Mouse (Mus musculus): ENCODE results near the gene Pecam1. TPM values are rescaled to one million over a fixed set of nuclear protein-coding genes. Genes with fewer than 3 reads are reported as not detected.
"Not testable (repeated sequence)": the region's sequence is repeated elsewhere in the genome, so short reads cannot be mapped to it uniquely, and the experiment has no call there.

Pecam1 gene
- total RNA-seq, 2 experiments from 2014 or later: 18.5 to 19.7 TPM

DNA sequence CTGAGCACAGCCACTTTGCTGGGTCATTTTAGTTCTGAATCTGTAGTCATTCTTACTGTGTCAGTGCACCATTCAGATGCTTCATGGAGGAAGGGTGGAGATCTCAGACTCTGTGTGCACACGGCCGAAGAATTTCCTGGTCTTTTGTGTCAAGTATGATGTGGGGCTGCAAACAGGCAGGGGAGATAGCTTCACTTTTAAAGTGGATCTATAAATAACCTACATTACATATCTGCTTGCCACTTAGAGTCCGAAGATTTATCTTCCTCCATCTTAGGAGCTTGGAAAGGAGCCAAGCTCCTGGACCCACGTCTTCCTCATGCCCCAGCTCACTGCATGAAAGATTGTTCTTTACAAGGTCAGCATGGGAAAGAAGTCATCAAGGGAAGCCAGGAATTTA lies 19.7 kb downstream of the Pecam1 start:
- DNase-seq (ENCODE audit: low spot score in 2 of 2): no peak

DNA sequence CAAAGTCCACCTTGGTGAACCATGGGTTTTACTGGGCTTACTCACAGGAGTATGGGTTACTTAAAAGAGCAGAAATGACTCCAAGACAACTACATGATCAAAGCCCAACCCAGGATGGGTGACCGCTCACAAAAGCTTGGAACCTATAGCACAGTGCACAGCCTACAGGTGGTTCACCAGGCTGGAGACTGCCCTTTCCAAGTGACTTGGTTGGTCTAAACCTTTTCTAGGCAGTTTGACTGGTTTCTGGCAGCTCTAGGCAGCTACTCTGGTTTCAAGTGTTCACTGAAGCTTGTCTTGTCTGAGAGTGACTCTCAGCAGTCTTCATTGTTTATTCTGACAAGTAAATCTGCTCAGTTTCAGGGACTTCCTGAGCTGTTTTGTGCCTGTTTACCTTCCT lies 20.8 kb downstream of the Pecam1 start:
- no peak for DNase-seq (ENCODE audit: low spot score in 2 of 2)

DNA sequence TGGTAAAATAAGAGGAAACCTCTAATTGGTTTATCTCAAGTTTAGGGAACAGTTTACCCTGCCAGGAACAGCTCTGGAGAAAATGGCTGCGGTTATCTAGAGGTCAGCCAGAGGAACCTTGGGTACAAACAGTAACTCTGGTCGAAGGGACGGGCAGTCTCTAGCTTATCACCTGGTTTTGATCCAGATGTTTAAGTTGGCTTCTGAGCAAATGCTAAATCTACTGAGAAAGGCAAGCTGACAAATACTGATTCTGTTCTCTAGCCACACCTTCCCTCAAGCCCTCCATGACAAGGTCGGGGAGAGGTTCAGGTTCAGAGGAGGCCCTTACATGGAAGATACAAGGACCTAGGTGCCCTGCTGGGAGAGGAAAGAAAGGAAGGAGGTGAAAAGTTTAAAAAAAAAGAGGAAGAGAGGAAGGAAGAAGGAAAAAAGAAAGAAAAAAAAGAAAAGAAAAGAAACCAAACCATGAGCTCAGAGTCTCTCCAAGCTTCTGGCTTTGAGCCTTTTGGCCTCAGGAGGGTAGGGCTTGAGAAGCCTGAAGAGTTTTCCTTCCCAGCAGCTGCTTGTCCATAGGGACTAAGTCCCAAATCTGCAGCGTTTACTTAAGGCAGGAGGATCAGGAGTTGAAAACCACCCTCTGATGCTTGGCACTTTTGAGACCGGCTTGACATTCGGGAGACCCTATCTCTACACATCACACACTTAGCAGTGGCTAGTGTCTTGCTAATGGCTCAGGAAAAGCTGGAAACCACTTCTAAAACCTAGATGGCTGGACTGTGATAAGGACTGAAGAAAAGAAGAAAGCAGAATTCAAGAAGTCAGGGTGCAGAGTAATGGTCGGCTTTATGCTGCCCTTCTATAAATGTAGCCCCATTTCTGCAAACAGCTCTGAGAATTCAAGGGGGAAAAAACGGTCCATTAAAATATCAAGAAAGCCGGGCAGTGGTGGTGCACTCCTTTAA lies 21.7 kb downstream of the Pecam1 start:
- no peak for DNase-seq (ENCODE audit: low spot score in 2 of 2)

DNA sequence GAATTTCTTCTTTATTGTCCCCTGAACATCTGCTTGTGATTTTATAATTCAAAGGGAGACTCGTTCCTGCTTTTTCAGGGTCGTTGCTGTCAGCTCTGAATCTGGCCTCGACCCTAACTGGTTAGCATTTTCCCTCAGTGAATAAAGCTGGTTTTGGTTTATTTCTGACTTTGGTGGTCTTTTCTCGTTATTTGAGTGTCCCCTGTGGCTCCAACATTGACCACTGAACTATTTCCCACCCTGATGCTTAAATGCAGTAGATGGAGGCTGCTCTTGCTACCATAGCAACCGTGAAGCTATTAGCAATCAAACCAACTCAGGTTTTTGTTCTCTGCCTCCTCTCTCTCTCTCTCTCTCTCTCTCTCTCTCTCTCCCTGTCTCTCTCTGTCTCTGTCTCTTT lies 22.5 kb downstream of the Pecam1 start:
- DNase-seq (ENCODE audit: low spot score in 2 of 2): no peak

DNA sequence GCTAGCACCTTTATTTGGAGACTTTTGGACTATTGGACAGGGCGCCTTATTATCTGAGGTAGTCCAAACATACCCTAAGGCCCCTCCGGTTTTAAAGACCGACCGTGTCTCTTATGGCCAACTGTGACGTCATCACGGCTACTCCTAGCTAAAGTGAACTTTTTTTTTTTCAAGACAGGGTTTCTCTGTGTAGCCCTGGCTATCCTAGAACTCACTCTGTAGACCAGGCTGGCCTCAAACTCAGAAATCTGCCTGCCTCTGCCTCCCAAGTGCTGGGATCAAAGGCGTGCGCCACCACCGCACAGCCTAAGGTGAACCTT lies 25.6 kb downstream of the Pecam1 start:
- DNase-seq (ENCODE audit: low spot score in 2 of 2): not testable (repeated sequence)

DNA sequence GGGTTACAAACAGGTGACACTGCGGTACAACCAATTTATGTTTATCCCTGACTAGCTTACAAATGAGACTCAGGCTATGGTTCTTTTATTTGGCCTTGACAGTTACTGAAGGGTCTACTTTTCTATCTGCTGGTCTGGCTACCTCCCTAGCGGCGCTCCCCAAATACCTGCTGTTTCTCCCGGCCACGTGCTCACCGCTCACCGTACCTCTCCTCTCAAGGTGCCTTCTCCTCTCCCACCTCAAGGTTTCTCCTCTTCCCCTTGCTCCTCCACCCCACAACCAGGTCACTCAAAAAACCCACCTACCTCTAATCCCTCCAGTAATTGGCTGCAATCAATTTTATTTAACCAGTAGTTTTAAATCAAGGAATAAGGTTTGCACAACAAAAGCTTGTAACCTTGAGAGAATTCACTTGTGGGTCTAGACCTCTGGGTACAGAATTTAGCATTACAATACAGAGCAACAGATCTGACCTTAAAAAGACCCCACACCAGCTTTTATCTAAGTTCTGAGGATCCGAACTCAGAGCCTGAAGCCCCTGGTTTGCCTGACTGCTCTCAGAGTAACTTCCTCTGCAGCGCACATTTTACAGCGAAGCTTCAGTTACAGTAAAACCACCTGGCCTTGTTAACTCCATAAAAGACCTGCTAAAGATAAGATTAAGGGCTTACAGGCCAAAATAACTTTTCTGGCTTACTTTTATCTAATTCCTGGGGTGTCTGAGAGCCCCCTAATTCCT lies 26.1 kb downstream of the Pecam1 start:
- DNase-seq (ENCODE audit: low spot score in 2 of 2): no peak

DNA sequence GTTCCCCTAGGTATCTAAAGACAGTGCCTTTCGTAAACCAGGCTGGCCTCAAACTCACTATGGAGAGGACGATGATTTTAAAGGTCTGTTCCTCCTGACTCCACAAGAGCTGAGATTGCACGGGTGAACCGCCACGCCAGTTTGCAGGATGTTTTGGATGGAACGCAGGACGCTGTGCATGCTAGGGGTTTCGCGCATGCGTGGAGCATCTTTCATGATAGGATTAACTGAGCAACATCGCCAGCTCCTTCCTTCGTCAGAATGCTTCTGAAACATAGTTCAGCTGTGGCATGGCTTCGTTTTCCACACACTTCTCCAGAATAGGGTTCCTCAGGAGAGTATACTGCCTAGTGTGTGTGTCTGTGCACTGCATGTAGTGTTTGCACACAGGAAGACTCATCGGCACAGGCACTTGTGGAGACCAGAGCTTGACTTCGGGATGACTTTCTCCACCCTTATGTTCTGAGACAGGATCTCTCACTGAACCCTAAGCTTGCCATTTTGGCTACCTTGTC lies 26.8 kb downstream of the Pecam1 start:
- DNase-seq (ENCODE audit: low spot score in 2 of 2): no peak

DNA sequence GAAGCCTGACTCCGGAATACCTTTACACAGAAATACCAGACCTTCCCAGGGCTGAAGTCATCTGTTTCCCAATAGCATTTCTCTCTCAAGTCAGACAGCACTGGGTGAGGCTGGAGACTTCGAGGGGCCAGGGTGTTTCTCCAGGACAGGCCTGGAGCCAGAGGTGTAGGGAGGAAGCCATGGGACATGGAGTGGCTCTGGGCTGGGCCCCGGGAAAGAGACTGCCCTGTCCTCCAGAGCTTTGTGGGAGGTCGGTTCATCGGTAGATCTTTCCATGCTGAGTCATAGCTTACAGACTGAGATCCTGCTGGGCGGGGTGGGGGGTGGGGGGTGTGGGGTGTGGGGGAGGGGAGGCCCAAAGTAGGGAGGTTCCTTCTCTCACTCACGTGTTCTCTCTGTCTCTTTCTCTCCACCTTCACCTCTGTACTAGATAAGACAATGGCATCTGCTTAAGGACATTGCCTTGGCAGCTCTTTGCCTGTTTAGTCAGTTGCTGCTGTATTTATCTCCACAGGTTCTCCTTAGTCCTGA lies 27.5 kb downstream of the Pecam1 start:
- DNase-seq (ENCODE audit: low spot score in 2 of 2): no peak

DNA sequence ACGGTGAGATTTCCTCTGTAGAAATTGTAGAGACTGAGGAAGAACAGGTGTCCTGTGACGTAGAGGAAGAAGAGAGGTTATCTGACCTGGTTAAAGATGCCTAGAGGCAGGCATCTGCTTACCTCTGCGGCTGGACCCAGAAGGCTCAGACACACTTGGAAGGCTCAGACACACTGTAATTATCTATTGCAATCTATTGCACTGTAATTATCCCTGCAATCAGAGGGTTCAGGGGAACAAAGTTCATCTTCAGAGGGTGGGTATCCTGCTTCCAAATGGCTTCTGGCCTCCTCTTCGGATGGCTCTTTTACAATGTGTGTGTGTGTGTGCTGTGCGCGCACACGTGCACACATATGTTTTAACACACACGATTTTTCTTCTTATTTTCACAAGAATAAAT lies 30.0 kb downstream of the Pecam1 start:
- no peak for DNase-seq (ENCODE audit: low spot score in 2 of 2)

DNA sequence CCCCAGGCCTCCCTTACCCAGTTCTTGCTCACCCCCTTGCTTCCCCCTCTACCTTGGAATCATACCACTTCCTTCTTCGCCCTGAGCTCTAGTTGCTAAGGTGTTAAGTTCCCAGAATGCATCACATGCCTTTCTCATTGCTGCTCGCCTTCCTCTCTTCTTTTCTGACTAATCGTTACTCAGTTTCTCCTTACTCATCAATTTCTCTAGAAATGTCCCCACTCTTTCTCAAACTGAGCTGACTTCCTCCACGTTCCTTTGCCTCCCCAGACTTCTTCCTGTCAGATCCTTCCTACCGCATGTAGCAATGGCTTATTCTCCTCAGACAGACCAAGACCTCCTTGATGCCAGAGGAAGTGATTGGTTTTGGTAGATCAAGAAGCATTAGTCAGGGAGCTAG lies 33.9 kb downstream of the Pecam1 start:
- no peak for DNase-seq (ENCODE audit: low spot score in 2 of 2)

DNA sequence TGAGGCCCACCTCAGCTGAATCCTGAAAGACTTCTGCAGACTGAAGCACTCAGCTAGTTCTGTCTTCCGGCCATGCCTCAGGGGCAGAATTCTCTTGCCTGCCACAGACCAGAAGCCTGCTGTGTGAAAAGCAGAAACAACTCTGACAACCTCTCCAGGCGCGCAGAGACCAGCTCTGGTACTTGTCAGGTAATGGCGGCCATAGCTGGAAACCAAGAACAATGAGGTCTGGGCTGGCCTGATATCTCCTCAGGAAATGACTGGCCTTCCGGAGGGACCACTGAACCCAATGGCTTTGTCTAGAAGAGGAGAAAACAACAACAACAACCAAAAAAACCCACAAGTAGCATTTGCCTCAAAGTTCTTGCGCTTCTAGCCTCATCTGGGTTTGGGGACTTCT lies 35.4 kb downstream of the Pecam1 start:
- no peak for DNase-seq (ENCODE audit: low spot score in 2 of 2)

DNA sequence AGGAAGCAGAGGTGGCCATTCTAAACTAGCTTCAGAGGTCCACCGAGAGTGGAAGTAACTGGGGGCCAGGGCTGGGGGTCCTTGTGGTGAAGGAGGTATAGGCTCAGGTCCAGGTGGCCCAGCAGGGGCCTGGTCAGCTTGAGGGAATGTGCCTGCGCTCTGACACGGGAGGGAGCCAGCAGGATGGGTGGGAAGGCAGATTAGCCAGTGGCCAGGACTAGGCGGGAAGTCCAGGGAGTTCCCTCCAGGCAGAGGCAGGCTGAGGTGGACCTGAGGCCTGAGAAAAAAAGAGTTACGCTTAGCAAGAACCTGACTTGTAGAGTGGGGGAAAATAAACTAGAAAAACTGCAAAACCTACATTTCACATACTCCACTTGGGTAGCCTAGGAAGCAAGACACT lies 39.6 kb downstream of the Pecam1 start:
- no peak for DNase-seq (ENCODE audit: low spot score in 2 of 2)

DNA sequence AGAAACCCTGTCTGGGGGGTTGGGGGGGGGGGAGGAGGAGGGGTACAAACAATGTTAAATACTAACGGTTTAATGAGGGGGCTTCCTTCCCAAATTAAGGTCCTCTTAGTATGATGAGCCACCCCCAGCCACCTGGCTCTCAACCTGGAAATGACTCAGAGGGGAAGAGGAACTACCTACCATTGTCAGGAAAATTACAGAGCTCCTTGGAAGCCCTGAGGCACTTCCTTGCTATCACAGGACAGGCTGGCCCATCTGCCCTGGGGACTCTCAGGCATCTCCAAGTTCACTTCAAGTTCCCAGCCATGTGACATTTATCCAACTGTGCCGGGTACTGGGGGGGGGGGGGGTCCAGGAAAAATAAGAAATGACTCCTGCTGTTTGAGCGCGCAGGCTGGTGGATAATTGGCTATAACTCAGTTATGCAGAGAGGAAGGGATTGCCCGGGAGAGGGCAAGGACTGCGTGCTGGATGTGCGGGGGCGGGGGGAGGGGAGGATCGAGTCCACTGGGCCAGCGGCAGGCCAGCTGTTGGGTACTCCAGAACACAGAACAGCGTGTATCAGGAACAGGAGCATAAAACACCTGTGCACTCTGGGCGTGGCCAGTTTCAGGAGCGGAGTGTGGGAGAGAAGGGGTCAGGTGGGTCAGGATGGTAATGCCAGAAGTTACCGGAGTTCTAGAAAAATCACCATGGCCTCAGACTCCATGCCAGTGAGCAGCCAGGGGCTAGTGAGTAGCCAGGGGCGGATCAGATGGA lies 41.0 kb downstream of the Pecam1 start:
- no peak for DNase-seq (ENCODE audit: low spot score in 2 of 2)

DNA sequence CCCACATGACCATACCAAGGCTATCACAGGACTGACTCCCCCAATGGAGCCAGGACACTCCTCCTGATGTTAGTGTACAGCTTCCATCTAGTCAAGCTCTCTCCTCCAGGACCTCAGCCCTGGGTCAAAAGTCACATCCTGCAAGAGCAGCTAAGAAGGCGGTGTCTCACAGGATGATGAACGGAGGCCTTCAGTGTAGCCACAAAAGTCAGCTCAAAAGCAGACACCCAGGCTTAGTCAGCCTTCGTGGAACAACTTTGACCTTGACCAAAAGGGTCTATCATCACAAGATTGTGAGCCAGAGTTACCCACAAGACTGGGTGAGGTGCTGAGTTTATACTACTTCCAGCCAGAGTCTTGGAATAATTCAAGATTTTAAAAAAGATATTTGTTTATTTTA lies 42.6 kb downstream of the Pecam1 start:
- no peak for DNase-seq (ENCODE audit: low spot score in 2 of 2)

DNA sequence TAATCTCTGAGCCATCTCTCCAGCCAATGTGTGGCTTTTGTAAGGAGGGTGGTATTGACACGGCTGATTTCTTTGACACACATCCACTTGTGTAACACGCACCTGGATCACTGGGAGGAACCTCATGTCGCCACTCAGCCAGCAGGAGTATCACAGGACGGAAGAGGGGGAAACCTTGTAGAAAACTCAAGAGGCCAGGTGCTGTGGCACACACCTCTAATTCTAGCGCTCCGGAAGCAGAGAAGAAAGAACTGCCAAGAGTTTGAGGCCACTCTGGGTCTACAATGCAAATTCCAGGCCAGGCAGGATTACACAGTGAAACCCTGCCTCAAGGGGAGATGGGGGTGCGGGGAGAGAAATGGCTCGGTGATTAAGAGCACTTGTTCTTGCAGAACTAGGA lies 43.3 kb downstream of the Pecam1 start:
- DNase-seq (ENCODE audit: low spot score in 2 of 2): no peak

DNA sequence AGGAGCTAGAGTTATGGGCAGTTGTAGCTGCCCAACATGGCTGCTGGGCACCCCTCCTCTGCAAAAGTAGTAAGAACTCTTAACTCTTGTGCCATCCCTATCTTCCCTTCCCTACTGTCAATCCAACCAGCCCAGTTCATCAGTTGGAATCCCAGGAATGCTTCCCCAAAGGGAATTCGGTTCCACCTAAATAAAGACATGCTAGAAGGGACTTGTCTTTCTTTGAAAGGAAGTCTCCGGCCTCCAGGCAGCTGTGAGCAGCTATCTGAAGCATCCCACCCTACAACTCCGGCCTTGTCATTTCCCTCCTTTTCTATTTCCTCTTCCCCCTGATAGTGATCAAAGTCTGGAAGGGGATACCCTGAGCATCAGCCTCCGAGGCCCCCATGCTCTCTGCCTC lies 44.2 kb downstream of the Pecam1 start:
- DNase-seq (ENCODE audit: low spot score in 2 of 2): no peak

DNA sequence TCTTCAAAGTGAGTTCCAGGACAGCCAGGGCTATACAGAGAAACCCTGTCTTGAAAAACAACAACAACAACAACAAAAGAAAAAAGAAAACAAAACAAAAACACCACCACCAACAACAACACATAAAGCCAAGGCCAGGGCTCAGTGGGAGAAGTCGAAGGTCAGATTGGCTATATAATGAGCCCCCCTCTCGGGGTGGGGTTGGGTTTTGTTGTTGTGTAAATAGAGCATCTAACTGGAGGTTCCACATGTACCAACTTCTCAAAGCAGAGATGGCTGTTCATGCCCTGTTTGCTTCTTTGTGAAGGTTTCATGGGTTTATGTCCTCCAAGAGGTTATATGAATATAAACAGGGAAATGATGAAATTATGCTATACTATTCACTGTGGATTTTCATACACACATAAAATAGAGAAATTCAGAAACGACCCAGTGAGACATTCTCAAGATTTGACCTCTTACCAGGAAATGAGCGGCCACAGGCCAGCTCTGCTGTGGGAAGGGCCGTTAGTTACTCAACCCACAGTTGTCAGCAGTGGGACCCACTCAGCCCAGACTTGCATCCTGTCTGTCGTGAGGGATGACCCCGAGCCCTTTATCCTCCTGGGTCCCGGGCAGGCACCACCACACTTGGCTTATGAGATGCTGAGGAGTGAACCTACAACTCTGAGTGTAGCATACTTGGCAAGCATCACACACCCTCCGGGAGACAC lies 45.9 kb downstream of the Pecam1 start:
- DNase-seq (ENCODE audit: low spot score in 2 of 2): no peak

DNA sequence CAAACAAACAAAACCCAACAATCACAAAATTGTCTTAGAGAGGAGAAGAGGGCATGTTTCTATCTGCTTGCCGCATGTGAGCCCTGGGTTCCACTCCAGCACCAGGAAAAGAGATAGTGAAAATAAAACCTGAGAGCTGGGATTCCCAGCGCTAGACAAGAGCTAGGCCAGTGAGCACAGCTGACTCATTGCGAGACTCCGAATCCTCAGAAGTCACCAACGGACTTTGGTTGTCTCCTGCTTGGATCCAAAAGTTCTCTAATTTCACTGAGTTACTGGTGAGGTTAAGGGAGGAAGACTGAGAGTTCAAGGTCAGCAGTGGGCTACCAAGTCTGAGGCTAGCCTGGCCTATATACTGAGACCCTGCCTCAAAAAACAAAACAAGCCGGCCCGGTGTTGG lies 46.5 kb downstream of the Pecam1 start:
- no peak for DNase-seq (ENCODE audit: low spot score in 2 of 2)

DNA sequence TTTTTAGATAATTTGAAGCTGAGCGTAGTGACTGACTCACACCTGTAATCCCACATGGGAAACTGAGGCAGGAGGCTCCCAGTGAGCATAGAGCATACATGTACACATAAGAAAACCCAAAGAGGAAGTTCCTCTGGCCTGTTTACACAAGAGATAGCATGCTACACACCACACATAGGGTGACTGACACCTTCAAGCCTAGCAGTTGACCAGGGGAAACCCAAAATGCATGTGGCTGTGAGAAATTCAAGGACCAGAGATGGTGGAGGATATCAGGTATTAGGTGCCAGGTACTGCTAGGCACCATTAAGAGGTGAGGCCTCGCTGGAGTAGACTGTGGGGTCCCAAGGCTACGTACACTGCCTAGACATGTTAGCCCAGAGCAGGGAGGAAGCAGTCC lies 47.8 kb downstream of the Pecam1 start:
- no peak for DNase-seq (ENCODE audit: low spot score in 2 of 2)

DNA sequence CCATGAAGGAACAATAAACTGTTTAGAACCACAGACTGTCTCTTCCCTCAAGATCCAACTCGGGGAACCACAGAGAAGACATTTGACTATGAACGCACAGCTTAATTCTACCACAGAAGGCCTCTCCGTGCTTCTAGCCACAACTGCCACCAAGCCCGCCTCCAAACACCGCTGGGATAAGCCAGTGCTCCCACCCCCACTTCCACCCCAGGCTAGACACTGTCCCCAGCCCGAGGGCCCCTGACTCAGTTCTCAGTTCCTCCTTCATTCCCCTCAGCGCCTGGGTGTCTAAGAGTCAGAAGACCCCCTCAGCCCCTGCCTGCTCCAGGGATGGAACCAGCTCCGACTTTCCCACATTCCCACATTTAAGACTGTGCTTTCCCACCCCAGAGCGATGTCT lies 48.8 kb downstream of the Pecam1 start:
- no peak for DNase-seq (ENCODE audit: low spot score in 2 of 2)

DNA sequence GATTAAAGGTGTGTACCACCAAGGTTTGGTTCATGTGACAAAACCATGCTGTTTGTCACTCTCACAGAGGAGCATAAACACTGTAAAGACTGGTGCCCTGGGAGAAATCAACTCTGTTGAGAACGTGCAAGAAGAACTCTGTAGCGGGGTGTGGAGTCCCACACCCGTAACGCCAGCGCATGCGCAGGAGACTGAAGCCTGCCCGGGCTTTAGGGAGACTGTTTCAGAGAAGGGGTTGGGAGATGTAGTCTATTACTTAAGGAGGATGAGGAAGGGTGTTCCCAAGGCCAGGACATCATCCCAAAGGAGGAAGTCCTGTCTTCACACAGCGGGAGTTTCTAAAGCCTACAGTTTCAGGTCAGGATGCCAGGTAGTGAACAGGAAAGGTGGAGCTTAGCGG lies 51.3 kb downstream of the Pecam1 start:
- no peak for DNase-seq (ENCODE audit: low spot score in 2 of 2)

All from layer of hippocampus, postnatal 10 days (tissue).